Mouse (Mus musculus): ENCODE measurements at regions not wholly inside any gene's neighbourhood (a gene's known extent, or its start where the extent isn't known, plus 50 kb on each side); places are given as distances from the start of the nearest gene placed in this dataset.
"Not testable (repeated sequence)": the region's sequence is repeated elsewhere in the genome, so short reads cannot be mapped to it uniquely, and the experiment has no call there.

DNA sequence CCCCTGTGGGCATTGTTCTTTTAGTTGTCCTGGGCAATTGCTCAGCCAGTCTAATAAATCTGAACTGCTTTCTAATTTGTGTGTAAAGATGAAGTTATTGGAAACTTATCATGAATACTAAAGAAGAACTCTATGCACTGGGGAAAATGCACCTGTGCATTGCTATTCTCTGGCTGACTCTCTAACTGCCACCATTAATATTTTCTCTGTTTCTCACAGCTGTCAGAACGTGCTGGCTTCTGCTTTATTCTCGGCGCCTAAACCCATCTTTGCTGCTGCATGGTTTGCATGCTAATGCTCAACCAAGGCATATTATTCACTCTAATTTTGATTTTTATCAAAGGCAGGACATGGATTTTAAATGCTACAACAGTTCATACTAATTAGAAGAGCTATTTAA lies 128.9 kb upstream of the Gm527 start:
- no peak for DNase-seq

DNA sequence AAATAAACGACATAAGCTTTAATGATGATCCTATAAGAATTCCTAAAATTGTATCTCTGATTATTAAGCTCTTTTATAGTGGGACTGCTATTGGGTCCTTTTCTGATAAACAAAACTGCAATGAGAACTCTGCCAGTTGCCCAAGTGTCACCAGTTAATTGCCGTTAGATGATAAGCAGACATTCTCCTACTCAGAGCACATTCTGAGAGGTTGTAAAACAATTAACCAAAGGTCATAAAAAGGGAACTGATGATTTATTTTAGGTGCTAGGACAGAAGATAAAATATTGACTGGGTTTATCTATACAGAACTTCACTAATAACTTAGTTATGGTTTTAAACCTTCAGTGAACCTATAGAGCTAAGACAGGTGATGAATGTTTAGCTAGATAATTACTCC lies 109.2 kb upstream of the Gm527 start:
- DNase-seq: not testable (repeated sequence)

DNA sequence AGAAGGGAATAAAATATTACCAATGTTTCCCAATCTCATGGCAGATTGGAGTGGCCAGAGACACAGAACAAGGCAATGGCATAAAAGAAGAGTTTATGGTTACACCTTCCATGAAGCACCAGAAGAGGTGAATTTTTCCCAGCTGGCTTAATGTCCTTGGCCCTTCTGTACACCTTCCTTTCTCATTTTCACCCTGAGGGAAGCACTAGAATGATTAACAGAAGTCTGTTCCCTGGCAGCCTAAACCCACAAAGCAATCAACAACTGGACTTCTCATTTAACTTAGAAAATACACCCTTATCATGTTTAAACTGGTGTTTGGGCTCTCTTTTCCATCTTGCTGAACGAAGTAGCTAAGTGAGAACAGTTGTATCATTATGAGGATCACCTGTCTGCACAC lies 107.6 kb upstream of the Gm527 start:
- no peak for DNase-seq

DNA sequence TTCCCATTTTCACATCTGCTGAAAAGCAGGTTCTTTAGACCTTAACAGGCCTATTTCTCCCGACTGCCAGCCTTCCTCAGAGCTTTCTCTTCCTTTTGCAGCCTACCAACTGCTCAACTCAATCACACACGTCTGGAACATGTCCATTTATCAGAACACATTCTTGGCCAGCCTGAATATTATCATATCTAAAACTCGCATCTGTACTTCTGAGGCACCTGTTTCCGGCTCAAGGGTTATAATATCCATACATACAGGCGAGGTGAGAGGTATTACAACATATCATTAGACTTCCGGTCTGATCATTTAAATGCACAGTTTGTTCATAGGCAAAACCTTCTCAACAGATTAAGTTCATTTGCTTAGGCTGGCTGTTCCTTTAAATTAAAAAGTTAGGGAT lies 101.8 kb upstream of the Gm527 start:
- DNase-seq: no peak

DNA sequence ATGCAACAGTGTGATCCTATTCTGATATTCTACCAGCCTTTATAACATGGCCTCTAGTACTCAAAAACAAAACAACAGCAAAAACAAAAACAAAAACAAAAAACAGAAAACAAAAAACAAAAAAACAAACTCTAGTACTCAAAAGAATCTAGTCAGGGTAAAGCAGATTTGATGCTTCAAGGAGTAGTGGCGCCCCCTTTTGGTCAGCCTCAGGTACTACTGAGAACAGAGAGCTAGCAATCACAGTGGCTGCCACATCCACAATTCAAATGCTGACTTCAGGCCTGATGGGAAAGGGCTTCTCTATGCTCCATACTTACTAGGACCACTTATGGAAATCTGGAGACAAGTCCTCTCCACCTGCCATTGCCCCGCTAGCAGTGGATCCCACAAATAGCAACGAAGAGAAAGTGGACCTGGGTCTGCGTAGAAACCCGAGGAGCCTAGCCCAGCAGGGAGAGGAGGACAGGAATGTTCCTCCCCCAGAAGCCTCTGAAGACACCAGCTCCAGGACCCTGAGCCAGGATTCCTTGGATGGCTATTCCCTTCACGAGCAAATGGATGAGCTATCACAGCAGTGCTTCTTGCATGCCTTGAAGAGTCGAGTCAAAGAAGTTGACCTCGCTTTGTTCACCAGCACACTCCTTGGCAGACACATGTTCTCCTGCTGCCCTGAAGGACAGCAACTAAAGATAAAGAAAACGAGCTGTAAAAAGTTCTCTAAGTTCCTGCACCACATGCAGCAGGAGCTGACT lies 100.5 kb upstream of the Gm527 start:
- DNase-seq: peak; percentile 50 to 61

DNA sequence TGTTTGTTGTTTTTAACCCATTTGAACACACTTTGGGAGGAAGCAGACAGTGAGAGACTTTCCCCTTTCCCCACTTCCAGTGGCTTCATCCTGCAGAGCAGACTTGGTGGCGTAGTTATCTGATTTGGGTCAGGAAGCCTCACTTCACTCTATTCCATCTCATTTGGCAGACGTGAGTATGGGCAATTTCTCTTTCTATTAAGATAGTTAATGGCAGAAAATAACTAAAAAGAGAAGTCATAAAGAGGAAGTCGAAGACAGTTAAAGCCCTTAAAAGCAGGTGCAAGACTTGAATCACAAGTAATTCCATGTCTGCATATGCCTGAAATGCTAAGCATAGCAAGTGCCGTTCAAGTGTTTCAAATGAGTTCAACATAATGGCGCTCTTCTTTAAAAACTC lies 97.0 kb upstream of the Gm527 start:
- no peak for DNase-seq

DNA sequence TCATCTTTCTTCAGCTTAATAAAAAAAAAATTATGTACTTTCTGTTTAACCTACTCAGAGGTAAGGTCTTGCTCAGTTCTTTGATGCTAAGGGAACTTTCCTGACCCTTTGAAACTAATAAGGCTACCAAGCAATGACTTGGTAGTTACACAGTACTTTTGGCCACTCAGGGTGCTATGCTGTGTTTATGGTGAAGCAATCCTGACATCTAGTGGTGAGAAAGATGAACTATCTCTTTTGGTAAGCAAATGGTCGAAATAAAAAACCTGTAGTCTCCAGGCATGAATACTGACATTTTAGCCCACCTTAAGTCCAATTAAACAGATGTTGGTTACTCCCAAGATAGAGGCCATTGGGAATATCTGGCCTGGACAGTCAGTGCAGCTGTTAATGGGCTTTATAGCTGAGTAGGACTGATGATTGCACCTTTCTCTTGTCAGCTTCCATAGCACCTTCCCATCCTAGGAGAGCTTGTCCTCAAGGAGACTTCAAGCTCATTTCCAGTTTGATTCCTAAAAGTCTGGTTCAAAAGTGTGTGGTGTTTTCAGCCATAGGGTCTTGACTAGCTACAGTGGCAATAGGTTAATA lies 88.0 kb upstream of the Gm527 start:
- peak; percentile 29 to 65 for DNase-seq

DNA sequence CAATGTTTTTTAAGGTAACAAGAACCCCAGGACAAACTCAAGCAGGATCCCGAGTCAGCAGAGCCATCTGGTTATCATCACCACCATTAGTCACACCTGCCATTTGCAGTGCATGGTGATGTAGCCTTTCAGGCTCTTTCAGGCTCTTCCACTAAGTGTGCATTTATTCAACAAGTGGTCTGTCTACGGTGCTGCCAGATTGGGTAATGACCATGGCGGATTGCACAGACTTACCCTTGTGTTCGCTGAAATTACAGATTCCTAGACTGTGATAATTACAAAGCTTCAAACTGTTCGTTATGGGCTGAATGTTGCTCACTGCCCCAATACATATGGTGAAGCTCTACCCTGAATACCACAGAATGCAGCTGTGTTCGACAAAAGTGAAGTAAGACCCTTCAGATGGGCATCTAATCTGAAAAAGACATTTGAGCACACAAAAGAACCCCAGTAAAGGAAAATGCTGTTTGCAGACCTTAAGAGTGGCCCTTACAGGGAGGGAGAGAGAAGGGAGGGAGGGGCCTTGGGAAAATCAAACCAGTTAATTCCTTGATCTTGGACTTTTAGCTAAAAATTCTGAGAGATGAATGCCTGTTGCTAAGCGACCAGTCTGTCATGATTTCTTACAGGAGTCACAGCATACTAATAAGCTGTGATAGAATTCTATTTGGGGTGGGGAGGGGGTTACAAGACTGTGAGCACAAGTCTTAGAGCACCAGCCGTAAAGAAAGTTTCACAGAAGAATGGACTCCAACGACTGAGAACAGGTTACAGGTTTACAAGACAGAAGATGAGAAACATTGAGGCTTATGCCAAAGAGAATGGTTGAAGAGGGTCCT lies 85.2 kb upstream of the Gm527 start:
- no peak for DNase-seq

DNA sequence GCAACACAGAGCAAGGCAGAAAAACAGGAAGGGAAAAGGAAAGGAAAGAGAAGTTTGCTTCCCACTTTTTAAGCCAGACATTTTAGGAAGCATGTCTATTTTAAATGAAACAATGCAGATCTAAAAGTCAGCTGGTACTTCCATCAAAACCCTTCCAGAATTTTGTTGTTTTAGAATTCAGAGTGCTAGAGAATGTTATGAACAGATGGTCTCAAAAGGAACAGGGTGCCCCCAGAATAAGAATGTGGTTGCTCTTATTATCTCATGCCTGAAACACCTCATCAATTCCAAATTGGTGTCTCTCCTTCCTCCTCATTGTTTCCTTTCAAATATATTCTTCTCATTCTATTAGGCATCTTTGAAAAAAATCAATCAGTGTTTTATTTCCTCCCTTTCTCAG lies 60.0 kb upstream of the Gm527 start:
- DNase-seq: no peak
